Mouse (Mus musculus) bone marrow macrophage, adult 2 months (primary cell): ENCODE results near the gene Blzf1.

ENCODE experiments used
- CTCF ChIP-seq: IDR thresholded peaks from 2 replicates; pipeline ENCODE4 v1.5.1; 2012; ENCODE audit warnings: low read depth, mild to moderate bottlenecking, low read length, moderate library complexity
- POLR2A ChIP-seq: IDR thresholded peaks from 2 replicates; pipeline ENCODE4 v1.6.1; 2012; ENCODE audit warnings: mild to moderate bottlenecking, low read depth, low read length, borderline replicate concordance

DNA sequence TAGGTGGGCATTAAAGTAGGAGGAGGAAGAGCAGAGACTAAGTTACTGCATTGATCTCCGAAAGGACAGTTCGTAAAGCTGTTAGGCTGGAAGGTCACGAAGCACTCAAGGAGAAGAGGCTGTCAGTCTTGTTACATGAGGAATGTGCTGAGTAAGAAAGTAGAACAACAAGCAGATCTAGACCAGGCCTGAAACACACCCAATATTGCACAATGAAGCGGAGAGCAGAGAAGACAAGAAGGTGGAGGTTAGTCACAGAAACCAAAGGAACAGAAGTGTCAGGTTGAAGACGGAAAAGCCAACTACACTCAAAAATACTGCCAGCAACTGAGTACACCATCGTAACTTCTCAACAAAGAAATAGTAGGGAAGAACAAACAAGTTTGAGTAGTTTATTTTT lies 13.2 kb downstream of the Blzf1 start:
- TF ChIP-seq CTCF (no peak), POLR2A (no peak)
